Mouse (Mus musculus): ENCODE results near the gene Mansc1.

Gene Mansc1

GRCm38 (mm10) chr6:134639900-134640299 is 7.6 kb upstream of the Mansc1 start:
- DNase-seq (ENCODE audit: low read depth, low spot score) = no peak

GRCm38 (mm10) chr6:134639210-134639609 is 6.9 kb upstream of the Mansc1 start, which contains the start of gene Borcs5:
Borcs5 (plus strand) TSS chr6:134639510.
- DNase-seq (ENCODE audit: low read depth, low spot score) = no peak

GRCm38 (mm10) chr6:134636476-134636875 is 4.2 kb upstream of the Mansc1 start:
- DNase-seq (ENCODE audit: low read depth, low spot score) = peak; percentile 70

- DNase-seq (ENCODE audit: low read depth, low spot score) = no peak
Measured at GRCm38 (mm10) chr6:134633553-134633952, 1.3 kb upstream of the Mansc1 start.

- peak; percentile 65 for DNase-seq (ENCODE audit: low read depth, low spot score)
Measured at GRCm38 (mm10) chr6:134632756-134633155, 468 bp upstream of the Mansc1 start.

GRCm38 (mm10) chr6:134630447-134630846 is 1.8 kb downstream of the Mansc1 start:
- DNase-seq (ENCODE audit: low read depth, low spot score) = no peak

DNA sequence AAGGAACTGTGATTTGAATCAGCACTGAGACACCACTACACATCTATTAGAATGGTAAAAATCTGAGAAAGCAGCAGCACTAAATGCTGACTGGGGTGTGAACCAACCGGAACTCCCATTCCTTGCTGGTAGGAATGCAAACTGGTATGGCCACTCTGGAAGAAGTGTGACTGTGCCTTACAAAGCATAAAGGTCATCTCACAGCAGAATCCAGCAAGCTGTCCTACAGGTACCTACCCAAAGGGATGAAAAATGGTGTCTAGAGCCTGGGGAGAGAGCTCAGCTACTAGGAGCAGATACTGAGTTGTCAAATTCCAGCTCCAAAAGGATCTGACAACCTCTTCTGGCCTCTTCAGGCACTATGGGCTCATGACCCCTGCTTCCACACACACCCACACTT is 5.7 kb downstream of the Mansc1 start:
- DNase-seq (ENCODE audit: low read depth, low spot score) = no peak

DNA sequence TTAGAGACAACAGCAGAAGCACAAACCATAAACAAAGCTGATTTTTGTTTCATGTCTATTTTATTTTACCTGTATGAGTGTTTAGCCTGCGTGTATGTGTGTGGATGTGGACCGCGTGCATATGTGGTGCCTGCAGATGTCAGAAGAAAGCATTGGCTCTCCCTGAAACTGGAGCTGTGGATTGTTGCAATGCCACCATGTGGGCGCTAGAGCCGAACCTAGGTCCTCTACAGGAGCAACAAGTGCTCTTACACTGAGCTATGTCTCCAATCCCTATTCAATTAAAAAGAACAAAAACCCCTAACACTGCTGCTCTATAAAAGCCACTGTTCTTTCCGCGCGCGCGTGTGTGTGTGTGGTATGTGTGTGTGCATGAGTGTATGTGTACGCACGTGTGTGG is 6.9 kb downstream of the Mansc1 start:
- DNase-seq (ENCODE audit: low read depth, low spot score) = peak; percentile 78

DNA sequence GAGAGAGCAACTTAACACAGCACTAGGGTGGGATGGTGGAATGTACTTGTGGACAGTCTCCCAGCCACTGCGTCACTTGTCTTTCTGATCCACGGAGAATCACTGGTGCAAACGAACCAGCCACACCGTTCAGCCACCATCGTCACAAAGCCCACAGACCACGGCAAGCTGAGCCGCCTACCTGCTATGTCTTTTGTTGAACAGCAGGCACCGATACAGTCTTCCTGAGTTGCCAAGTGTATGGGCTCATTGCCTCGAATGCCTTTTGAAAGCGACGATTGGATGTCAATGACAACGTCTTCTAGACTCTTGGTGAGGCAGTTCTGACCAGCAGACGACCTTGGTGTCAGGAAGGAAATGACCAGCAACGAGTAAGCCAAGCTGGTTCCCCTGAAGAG is 10.7 kb downstream of the Mansc1 start:
- peak; percentile 52 for DNase-seq (ENCODE audit: low read depth, low spot score)

DNA sequence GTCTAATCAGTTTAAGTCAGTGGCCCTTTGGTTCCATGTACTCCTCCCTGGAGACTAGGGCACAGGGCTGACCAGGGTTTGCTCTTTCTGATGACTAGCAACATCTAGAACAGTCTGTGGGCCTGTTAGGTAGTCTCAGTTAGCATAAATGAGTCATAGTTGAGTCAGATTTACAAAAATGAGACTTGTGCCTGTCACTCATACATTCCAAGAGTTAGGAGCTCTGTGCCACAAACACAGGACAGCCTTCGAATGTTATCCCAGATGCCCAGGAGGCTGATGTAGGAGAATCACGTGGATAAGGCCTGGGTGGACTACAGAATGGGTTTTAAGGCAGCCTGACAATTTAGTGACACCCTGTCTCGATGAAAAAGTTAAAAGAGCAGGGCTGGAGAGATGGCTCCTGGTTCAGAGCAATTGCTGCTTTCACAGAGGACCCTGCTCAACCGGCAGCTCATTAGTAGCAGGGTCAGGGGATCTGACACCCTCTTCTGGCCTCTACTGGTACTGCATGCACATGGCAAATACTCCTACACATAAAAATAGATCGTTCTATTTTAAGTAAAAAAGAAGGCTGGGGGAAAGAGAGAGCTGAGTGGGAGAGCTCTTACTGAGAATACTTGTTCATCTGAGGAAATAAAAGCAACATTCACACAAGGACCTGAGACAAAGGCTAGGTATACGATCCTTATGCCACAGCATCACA is 11.3 kb downstream of the Mansc1 start:
- peak; percentile 82 for DNase-seq (ENCODE audit: low read depth, low spot score)

GRCm38 (mm10) chr6:134620129-134620528 is 12.2 kb downstream of the Mansc1 start:
- no peak for DNase-seq (ENCODE audit: low read depth, low spot score)

GRCm38 (mm10) chr6:134617589-134617988 is 14.7 kb downstream of the Mansc1 start:
- peak; percentile 70 for DNase-seq (ENCODE audit: low read depth, low spot score)

- peak; percentile 87 for DNase-seq (ENCODE audit: low read depth, low spot score)
Measured at GRCm38 (mm10) chr6:134614723-134615648, 17.3 kb downstream of the Mansc1 start.

GRCm38 (mm10) chr6:134614322-134614721 is 18.0 kb downstream of the Mansc1 start:
- DNase-seq (ENCODE audit: low read depth, low spot score) = no peak

GRCm38 (mm10) chr6:134611896-134612295 is 20.4 kb downstream of the Mansc1 start:
- no peak for DNase-seq (ENCODE audit: low read depth, low spot score)

DNA sequence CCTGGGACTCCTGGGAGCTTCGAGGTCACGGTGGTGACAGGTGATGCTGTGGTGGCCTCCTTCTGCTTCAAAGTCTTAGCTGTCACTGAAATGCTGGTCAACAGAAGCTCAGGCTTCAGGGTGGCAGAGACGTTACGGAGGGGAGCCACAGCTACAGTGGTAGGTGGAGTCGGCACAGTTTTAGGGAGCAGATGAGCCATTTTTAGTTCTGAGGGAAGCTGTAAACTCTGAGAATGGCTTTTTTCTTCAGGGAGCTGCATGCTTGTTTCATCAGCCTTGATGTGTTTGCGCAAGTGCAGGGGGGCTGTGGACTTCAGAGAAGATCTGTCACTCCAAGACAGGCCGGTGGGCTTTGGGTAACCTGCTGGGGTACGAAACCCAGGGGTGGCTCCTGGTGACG is 21.9 kb downstream of the Mansc1 start:
- no peak for DNase-seq (ENCODE audit: low read depth, low spot score)

DNA sequence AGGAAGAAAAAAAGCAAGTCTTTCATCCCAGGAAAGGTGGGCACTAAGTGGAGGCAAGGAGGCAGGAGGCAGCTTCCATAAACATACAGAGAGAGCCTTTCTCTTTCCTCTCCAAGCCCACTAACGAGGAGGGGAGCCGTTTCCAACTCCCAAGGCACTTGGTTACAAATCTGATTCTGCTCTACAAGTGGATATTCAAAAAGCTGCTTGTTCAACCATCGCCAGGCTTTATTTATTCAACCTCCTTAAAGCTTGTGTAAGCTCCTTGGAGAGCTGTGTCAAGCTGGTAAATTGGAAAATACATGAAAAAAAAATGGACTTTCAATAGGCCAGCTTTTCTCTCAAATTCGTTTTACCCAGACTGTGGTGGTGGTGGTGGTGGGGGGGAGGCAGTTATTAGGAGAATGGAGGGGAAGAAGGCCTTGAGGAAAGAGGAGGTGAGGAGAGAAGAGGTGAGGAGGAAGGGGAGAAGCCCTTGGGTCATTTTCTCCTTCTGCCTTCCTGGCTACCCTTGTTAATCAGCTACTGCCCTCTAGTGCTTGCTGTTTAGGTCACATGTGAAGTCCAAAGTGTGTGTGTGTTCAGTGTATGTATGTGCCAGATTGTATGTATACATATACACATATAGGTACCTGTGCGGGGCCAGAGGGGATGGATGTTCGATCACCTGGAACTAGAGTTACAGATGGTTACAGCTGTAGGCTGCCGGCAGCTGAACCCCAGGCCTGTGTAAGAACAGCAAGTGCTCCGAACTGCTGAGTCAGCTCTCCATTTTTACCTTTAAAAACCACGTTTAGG is 25.1 kb downstream of the Mansc1 start:
- DNase-seq (ENCODE audit: low read depth, low spot score) = peak; percentile 63

DNA sequence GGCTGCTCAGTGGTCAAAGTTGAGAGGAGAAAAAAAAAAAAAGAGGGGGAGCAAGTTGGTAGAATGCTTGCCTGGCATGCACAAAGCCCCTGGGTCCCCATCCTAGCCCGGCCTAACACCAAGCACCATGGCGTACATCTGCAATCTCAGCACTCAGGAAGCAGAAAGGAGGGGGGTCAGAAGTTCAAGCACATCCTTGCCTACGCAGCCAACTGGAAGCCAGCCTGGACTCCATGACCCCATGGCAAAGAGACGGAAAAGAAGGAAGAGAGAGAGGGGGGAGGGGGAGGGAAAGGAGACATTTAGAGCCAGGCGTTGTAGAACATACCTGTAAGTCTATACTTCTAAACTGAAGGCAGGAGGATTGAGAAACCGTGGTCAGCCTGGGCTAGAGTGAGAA is 25.7 kb downstream of the Mansc1 start:
- DNase-seq (ENCODE audit: low read depth, low spot score) = no peak

GRCm38 (mm10) chr6:134605196-134605595 is 27.1 kb downstream of the Mansc1 start:
- DNase-seq (ENCODE audit: low read depth, low spot score) = no peak

DNA sequence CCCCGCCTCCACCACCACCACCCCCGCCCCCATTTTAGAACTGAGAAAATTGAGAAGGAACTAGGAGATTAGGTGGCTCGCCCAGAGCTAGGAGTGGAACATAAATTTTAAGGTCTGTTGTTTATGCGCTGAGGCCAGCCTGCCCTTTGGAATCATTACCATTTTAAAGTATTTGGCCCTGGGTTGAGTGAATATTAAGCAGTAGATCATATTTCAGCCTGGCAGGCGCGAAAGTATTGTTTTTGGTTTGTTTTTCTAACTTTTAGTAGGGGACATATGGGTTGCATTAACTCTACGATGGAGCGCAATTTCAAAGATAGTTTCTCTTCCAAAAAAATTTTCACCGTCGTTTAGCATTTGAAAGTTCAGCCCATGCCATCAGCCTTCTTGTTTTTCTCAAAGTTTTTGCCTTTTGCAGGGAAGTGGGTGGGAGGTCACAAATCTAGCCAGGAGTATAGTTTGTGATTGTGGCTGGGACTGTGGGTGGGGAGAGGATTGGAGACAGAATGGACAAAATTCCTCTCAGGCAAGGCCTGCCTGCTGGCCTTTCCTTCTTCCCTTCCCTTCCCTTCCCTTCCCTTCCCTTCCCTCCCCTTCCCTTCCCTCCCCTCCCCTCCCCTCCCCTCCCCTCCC is 29.8 kb downstream of the Mansc1 start:
- DNase-seq (ENCODE audit: low read depth, low spot score) = no peak

- no peak for DNase-seq (ENCODE audit: low read depth, low spot score)
Measured at GRCm38 (mm10) chr6:134601766-134602165, 30.5 kb downstream of the Mansc1 start.
